Mouse (Mus musculus): ENCODE measurements around the gene Col4a2.

Col4a2 gene

DNA sequence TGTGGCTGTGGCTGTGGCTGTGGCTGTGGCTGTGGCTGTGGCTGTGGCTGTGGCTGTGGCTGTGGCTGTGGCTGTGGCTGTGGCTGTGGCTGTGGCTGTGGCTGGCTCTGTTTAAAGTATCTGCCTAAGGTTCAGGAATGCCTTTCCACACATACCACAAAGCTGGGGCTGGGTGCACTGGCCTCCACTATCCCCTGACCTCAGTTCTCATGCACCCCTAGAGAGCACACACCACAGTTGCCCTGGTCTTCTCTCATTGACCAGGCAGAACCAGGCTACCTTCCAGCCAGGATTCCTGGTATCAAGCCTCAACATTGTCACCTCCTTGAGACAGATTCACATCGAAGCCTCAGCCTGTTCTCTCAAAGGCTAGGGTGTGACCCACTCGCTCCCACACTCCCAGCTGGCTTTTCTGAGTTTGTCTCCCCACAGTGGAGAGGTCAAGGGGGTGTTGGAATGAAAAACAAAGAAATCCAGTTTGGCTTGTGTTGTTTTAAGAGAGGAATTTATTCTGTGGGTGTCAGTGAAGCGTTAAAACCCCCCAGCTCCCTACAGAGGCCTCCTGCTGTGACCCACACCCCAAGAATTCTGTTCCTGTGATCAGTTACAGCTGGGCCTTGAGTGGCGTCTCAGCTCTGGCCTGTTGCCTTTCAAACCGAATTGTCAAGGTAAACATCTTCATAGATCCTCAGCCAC is 15.3 kb downstream of the Col4a2 start:
- no peak for DNase-seq

DNA sequence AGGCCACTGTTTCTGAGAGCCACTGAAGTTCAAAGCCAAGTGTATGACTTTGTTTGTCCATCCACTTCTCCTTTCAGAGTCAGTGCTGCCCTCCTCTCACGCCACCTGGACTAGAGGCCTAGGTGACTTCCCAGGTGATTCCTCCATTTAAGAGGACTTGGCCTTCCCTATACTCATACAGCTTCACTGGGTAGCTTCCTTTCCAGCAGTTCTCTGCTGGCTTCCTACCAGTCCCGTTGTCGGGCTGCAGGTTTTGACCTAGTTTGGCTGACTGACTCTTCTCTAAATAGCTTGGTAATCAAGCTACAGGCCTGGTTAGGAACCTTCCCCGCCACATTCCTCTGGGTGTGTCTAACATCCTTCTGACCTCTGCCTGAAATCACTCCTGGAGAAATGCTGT is 19.0 kb downstream of the Col4a2 start:
- no peak for DNase-seq

DNA sequence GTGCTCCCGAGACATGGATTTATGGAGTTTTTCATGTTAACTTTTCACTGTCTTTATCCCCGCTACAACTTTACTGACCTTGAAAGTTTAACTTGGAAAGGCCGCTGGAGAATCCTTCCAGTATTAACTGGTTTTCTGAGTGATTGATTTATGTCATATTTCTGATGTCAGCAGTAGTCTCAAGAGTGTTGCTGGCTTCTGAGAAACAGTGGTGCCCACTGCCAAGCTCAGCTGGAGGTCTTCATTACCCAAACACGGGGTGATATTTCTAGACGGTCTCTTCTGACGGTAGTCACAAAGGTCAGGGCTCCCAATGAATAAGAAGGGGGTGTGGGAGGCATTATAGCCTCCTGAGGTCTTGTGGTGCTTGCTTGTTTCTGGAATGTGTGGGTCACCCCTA is 21.1 kb downstream of the Col4a2 start:
- no peak for DNase-seq

DNA sequence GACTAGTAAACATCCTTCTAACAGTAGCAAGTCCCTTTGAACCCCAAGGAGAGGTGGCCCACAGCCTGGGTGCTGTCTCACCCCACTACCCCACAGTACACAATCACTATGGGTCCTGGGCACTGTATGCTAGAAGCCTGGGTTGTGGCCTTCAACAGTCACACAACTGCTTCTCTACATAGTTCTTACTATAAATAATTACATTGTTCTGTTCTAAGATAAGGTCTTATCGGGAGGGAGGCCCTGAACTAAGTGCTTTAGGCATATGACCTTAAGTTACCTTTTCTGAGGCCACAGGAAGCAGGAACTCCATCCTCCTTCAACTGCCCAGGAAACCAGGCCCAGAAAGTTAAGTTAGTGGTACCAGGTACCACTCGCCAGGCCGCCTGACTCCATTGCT is 21.9 kb downstream of the Col4a2 start:
- DNase-seq = no peak

DNA sequence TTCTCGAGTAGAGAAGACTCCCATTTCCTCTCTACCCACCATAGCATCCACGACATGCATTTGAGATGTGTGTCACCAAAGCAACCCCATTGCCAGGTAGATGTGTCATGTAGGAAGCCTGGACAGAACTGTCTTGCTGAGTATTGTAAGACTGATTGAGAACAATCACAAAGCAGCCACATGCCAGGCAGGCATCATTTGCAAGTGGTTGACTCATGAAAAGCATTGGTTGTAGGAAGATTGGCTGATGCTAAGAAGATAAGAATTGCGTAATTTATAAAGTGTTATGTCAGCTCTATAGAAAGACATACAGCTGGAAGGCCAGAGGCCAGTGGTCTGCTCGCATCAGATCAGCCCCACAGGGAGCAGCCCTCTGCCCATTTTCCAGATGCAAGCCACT is 22.6 kb downstream of the Col4a2 start:
- no peak for DNase-seq

DNA sequence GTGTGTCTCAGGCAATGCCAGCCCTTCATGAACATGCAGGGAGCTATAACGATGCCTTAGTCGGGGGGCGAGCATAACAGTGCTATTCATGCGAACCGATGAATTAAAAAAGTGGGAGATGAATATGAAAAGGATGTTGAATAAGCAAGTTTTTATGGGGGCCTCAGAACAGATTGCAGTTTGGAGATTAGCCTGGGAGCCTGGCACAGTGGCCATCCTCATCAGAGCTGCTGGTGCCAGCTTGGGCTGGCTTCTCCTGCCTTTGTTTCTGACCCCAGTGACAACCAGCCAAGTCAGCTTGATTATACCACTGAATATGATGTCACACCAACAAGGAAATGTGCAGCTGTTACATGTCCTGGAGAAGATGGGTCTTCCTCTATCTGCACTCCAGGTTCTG is 23.7 kb downstream of the Col4a2 start:
- no peak for DNase-seq

DNA sequence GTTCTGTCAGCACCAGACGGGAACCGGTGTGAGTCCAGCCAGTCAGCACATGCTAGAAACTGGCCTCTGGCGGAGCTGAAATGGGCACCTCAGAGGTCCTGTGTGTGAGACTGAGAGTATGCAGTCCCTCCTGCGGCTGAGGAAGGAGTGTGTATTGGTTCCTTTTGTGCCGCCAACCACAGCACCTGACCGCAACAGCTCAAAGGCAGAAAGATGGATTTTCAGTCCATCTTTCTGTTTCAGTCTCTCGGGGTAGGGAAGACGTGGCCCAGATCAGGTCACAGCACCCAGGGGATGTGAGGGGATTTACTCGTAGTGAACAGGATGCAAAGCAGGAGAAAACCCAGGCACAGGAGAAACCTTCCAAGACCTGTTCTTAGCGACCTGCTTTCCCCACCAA is 25.0 kb downstream of the Col4a2 start:
- no peak for DNase-seq

DNA sequence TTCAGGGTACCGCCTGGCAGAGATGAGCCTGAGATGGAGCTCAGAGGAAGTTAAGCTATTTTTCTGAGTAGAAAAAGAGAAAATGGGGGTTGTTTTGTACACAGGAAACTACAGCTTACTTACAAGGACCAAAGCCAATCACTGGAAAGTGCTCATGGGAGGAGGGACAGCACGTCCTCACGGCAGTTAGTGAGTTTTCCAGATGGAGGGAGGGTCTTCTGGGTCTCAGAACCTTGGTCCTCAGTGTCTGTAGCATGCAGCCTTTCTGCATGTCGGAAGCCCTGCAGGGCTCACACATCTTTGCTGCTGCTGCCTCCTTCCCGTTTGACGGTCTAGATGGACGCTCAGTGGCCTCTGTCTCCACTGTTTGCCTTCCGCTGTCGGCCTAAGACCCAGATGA is 25.9 kb downstream of the Col4a2 start:
- no peak for DNase-seq

DNA sequence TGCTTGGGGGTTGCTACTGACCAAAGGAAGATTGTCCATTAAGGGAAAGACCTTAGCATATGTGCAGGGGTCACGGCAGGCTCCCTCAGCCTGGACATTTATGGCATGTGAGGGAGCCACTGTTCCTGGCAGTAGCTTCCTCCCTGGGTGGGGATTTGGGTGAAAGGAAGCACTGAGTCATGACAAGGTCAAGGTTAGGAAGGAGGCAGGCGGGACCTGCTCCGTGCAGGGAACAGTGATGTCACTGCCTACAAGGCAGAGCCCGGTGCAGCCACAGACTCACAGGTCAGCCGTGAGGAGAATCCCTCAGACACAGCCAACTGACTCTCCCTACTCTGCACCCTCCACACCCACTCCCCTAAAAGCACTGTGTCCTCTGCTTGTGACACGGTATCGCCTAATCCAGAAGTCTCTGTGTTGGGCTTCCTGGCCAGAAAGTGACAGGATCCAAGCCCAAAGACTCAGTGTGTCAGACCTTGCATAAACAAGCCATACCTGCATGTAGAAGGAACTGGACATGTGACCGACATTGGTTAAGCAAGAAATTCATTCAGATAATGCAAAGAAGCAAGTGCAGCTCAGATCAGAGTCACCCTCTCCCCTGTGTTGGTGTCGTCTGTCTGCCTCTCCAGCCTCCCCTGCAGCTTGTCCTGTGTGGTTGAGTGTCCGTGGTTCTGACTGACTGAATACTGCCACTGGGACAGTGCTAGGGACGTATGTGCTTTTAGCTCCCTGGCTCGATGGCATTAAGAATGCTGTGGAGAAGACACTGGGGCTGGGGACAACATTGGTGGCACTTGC is 27.9 kb downstream of the Col4a2 start:
- no peak for DNase-seq

DNA sequence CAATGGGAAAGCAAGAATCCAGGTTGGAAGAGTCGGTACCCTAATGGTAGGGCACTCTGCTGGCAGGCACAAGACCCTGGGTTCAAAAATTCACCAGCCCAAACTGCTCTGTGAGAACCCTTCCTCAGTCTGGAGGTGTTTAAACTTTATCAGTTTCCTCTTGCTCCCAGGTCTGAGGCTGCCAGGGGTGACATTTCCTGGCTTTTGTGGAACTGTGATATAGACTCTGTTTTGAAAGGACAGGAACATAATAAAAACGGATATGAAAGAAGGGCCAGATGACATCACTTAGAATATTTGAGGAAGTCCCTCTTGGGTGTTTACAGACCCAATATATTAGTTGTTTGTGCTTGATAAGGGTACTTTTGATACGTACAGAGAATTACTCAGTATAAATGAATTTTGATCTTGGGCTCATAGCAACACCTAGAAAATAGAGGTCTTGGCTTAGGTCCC is 28.5 kb downstream of the Col4a2 start:
- DNase-seq = no peak

DNA sequence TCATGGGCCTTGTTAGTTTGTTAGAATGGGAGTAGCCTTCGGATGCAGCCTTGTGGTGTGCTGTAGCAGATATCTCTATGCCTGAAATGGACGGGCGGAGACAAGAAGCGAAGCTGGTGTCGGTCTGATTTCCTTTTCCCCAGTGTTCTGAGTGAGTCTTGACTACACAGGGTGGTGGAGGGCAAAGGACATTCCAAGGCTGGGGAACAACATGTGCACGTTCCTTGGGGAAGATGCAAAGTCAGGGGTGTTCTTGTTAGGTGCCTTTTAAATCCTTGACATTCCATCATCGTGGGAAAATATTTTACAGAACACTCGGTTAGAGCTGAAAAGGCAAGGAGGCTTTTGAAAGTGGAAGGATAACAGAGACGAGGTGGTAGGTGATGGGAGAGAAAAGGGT is 31.9 kb downstream of the Col4a2 start:
- DNase-seq = no peak

DNA sequence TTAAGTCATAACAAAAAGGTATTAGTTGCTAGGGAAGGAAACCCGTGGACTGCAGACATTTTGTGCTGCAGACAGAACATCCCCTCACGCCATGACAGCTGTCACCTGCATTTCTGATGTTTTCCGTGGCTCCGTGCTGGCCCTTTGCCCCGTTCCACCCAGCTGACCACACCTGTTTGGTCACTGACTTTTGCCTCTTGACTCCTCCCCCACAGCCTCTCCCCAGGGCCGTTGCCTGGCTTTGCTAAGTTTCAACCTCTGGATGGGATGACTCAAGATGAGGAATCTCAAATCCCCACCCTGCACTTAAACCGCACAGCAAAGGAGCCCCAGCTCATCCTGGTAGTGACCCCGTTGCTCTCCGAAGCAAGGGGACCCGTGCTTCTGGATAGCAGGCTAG is 33.6 kb downstream of the Col4a2 start:
- DNase-seq = no peak

DNA sequence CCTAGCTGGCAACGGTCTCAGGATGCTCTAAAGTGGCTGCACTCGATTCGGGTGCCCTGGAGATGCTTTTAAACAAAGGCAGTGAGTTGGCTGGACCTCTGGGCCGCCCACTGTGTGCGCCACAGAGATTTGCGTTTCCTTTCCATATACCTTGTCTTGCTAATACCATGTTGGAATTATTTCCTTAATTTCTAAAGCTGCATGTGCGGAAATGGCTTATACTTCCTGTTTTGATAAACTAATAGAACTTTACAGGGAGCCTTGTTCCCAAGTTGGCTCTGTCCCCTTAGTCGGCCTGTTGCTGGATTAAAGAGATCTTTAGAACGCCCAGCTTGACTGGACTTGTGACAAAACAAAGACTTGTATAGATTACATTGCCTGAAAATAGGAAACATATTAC is 35.1 kb downstream of the Col4a2 start:
- no peak for DNase-seq

DNA sequence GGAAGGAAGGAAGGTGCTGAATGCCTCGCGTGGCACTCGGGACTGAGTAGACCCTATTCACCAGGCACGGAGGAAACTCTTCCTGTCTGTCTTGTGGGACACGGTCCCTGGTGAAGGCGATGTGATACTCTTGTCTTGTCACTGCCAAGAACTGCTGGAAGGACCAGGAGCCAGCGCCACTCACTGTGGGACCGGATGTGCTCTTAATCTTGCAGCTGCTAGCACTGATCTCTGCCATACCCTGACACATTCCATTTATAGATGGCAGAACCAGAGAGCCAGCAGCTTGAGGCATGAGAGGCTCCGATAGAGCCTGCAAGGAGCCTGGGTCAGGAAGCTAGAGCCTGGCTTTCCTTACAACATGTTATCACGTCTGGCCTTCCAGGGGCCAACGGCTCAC is 36.0 kb downstream of the Col4a2 start:
- DNase-seq = no peak

DNA sequence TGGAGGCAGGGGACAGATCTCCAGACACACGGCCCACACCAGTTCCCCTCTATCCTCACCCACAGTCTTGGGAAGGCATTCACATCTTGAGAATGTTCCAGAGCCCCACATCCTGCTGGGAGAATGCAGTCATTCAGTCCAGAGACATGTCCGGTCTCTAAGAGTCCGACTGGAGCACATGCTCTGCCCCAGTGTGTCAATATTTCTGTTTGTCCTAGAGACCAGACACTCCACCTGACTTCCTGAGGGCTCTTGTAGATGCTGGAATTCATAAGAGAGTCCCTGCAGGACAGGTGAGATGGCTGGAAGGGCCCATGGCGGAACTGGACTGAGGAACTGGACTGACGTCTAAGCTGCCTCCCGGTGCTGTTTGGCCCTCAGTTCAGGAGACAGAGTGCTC is 38.8 kb downstream of the Col4a2 start:
- no peak for DNase-seq

DNA sequence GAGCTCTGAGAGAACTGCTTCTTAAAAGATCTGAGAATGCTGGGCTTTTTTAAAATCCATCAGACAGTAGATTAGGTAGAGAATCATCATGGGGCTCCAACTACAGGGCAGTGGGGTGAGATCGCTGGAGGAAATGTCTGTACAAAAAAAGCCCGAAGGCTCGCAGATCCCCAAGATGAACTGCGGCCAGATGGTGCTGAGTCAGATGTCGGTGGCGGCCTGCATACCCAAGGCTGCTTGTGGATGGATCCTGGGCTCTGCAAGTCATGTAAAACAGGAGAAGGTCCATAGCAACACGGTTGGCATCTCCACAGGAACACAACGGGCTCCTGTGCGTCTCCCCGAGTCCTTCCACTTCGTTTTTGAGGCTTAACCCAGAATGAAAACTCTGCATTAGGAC is 39.9 kb downstream of the Col4a2 start:
- DNase-seq = no peak

DNA sequence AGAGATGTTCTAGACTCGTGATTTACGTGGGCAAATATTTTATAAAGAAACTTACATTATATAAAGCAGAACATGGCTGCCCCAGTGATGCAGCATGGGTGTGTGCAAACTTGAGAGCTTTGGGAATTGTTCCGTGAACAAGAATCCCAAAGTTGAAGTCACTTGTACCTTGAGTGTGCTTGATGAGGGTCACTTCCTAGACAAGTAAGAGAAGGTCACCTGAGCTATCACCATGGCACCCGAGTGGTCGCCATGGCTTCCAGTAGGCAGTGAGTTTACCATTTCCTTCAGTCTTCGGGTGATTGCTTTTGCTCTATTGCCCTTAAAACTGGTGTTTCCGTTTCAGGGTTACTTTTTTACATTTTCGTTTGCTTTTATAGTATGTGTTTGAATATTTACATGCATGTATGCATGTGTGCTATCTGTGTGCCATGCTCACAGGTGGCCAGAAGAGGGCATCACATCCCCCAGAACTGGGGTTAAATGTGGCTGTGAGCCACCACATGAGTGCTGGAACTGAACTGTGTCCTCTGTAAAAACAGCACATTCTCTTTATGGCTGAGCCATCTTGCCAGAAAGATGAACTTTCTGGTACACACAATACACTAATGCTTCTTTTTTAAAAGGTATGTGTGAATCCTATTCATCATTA is 42.3 kb downstream of the Col4a2 start:
- peak; percentile 10 for DNase-seq

DNA sequence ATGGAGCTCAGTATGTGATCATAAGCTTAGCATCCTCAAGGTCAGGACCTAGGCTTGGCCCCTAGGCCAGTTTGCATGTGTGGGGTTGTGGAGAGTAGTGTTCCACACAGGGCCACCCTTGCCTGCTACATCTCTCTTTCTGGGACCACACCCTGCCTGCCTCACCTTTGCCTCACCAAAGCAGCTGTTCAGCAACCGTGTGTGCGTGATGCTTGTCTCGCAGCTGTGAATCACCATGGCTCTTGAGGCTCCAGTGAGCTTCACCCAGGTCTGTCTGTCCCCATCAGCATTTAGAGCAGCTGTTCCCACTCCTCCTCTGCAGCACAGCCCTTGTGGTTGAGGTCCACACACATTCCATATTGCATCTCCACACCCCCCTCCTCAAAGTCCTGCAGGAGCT is 43.3 kb downstream of the Col4a2 start:
- DNase-seq = no peak

DNA sequence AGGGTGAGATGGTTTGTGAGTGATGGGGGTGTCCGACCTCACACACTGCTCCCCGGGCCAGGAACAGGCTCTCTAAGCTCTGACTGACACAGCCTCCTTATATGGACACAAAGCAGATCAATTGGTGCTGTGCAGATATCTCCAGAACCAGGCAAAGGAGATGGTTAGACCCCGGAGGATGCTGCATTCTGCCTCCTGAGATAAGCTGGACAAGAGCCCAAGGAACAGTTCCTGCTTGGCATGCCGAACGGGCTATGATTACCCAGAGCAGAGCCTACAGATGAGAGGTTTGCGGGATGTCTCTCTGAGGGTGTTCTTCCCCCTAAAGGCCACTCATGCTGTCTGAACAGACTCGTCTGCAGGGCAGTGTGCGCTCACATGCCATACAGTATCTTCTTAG is 44.2 kb downstream of the Col4a2 start:
- no peak for DNase-seq

DNA sequence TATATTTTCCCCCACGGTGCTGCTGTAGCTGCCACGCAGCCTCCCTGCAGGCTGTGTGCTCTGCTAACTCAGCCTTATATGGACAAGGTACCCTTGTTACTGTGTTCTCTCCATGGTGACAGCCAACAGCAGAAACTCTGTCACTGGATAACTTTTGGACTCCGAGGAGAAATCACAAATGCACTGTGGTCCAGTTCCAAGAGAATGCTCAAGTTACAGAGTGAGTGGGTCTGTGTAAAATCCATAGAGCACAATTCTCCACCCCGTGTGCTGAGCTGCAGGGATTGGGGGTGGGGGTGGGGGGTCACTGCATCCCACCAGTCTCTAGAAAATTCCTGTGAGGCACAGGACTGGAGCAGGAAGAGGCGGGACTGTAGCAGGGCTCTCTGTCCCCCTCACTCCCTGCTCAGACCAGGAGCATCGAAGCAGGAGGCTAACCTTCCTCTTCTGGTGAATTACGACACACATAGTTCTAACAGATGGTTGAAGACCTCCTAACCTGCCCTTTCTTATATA is 45.4 kb downstream of the Col4a2 start:
- DNase-seq = no peak

DNA sequence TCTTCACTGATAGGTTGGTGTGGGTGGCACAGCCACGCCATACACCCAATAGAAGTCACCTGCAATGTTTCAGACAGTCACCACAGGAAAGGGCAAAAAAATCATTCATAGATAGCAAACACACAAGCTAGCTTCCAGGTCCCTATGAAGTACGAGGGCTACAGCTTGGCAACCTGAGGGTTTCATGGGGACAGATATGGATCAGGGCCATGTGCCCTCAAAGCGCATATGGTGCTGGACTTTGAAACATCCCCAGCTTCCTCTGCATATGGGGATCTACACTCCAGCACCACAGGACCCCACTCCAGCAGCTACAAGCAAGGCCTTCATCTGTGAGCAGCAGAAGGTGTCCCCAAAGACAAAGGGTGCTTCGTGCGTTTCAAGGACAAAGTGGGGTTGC is 47.2 kb downstream of the Col4a2 start:
- DNase-seq = no peak

DNA sequence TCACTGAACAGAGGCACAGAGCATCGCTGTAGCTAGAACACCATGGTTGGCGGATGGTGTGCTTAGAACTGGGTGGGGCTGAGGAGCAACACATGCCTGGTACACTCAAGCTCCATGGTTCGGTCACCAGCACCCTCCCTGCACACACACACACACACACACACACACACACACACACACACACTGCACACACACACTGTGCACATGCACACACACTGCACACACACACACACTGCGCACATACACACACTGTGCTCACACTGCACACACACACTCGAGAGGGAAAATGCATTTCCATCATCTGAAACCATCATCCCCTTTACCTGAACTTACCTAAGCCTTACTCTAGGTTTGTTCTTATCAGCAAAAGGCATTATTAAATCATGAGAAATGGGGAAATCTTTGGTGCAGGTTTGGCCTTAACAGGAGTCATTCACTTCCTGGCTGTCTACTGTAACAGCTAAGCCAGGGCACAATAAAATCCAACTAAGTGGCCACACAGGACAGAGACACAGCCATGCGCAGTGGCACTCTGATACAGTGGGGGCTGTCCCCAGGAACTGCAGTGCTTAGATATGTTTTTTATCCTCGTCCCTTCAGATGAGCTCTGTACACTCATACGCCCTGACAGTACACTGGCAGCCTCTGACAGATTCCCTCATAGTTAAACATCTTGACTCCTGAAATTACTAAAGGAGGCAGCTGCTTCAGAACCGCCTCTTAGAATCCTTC is 49.1 kb downstream of the Col4a2 start:
- no peak for DNase-seq

Measured in thymus, postnatal 4 days (tissue).